Mouse (Mus musculus): ENCODE results near the gene Olfr455. TPM values are rescaled to one million over a fixed set of nuclear protein-coding genes. Genes with fewer than 3 reads are reported as not detected.

Gene Olfr455
- total and polyA plus RNA-seq, 2 experiments from 2014 or later: not detected

- TF ChIP-seq CTCF (IDR thresholded peaks at IDR 0.05; ENCODE audit: low read depth): no peak
- ATAC-seq: no peak
- no peak overlapping the region for H3K27ac ChIP-seq (ENCODE audit: low read depth, low read length)
These were observed 20.8 kb upstream of the Olfr455 start for GRCm38 (mm10) chr6:42568205-42568604.

GRCm38 (mm10) chr6:42566076-42566598, 18.8 kb upstream of the Olfr455 start:
- 89% methylated on average over 2 of the region's 2 CpGs for WGBS
- H3K9me3 ChIP-seq (ENCODE audit: low read length): no peaks in the 10 kb centered on the region
- no peak overlapping the region for H3K27ac ChIP-seq (ENCODE audit: low read depth, low read length)
- H3K27me3 ChIP-seq (ENCODE audit: insufficient read depth, low read length): no peaks in the 10 kb centered on the region
- ATAC-seq (no peak), DNase-seq (no peak)
- no peak overlapping the region for H3K4me2 ChIP-seq (ENCODE audit: low read depth)
- H3K4me1 ChIP-seq (ENCODE audit: insufficient read depth): no peaks in the 10 kb centered on the region
- H3K9ac ChIP-seq: no peak overlapping the region
- no peaks in the 10 kb centered on the region for H3K36me3 ChIP-seq (ENCODE audit: insufficient read depth)
- TF ChIP-seq CTCF (IDR thresholded peaks at IDR 0.05; ENCODE audit: low read depth): no peak
- no peak overlapping the region for H3K4me3 ChIP-seq (ENCODE audit: low read depth, low read length)

More at GRCm38 (mm10) chr6:42568205-42568604, 20.8 kb upstream of the Olfr455 start:
- Histone ChIP-seq H3K36me3 (ENCODE audit: insufficient read depth) (no peaks in the 10 kb centered on the region), H3K27me3 (ENCODE audit: insufficient read depth, low read length) (no peaks in the 10 kb centered on the region), H3K9ac (no peak overlapping the region), H3K4me3 (ENCODE audit: low read depth, low read length) (no peak overlapping the region), H3K9me3 (ENCODE audit: low read length) (no peaks in the 10 kb centered on the region), H3K4me2 (ENCODE audit: low read depth) (no peak overlapping the region), H3K4me1 (ENCODE audit: insufficient read depth) (no peaks in the 10 kb centered on the region)
- WGBS: 78% methylated on average over 2 of the region's 2 CpGs
- no peak for DNase-seq

GRCm38 (mm10) chr6:42562280-42562679, 14.9 kb upstream of the Olfr455 start:
- H3K27me3 ChIP-seq (ENCODE audit: insufficient read depth, low read length): no peaks in the 10 kb centered on the region
- TF ChIP-seq CTCF (IDR thresholded peaks at IDR 0.05; ENCODE audit: low read depth): no peak
- H3K9me3 ChIP-seq (ENCODE audit: low read length): no peaks in the 10 kb centered on the region
- H3K4me3 ChIP-seq (ENCODE audit: low read depth, low read length): no peak overlapping the region
- ATAC-seq (no peak), DNase-seq (no peak)
- no peak overlapping the region for H3K27ac ChIP-seq (ENCODE audit: low read depth, low read length)
- no peaks in the 10 kb centered on the region for H3K36me3 ChIP-seq (ENCODE audit: insufficient read depth)
- no peaks in the 10 kb centered on the region for H3K4me1 ChIP-seq (ENCODE audit: insufficient read depth)
- no peak overlapping the region for H3K4me2 ChIP-seq (ENCODE audit: low read depth)
- no peak overlapping the region for H3K9ac ChIP-seq
- 83% methylated on average over 2 of the region's 2 CpGs for WGBS

DNA sequence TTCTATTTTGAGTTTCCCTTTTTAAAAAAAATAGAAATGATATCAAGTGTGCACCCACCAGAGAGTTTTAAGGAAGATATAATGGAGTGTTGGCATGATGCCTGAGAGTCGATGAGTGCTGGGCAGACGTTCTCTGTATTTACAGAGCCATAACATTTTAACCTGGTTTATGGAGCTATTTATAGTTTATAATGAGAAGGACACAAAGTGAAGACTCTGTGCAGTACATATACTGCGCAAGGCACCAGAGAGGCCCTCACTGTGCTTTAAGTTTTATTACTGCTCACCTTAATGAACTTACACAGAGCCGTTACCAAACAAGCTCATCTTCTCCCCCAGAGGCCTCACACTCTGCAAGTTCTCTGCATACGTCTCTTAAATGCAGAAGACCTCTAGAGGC, 13.5 kb upstream of the Olfr455 start:
- H3K4me2 ChIP-seq (ENCODE audit: low read depth): no peak overlapping the region
- H3K36me3 ChIP-seq (ENCODE audit: insufficient read depth): no peaks in the 10 kb centered on the region
- no peak overlapping the region for H3K4me3 ChIP-seq (ENCODE audit: low read depth, low read length)
- H3K4me1 ChIP-seq (ENCODE audit: insufficient read depth): no peaks in the 10 kb centered on the region
- DNase-seq: no peak
- no peak for TF ChIP-seq CTCF (IDR thresholded peaks at IDR 0.05; ENCODE audit: low read depth)
- H3K9me3 ChIP-seq (ENCODE audit: low read length): no peaks in the 10 kb centered on the region
- ATAC-seq: no peak
- H3K27me3 ChIP-seq (ENCODE audit: insufficient read depth, low read length): no peaks in the 10 kb centered on the region
- H3K9ac ChIP-seq: no peak overlapping the region
- 74% methylated on average over 5 of the region's 5 CpGs for WGBS
- no peak overlapping the region for H3K27ac ChIP-seq (ENCODE audit: low read depth, low read length)

DNA sequence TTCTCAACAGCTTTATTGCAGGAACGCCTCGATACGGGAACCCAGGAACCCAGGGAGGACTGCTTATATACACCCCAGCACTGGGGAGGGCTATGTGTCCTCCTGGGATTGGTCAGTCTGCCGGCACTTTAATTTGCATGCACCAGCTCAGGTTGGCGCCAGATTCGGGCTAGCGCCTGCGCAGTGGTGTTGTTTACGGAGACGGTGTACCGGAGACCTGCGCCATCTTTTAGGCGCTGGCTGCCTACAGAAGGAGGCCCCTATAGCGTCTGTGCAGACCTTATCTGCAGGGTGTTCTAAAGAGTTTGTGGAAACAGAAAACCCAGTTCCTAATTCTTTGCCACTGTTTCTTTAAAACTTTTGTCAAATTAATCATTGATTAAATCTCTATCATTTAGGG, 11.3 kb upstream of the Olfr455 start:
- H3K36me3 ChIP-seq (ENCODE audit: insufficient read depth): no peaks in the 10 kb centered on the region
- H3K27ac ChIP-seq (ENCODE audit: low read depth, low read length): no peak overlapping the region
- WGBS: 97% methylated on average over 14 of the region's 14 CpGs
- TF ChIP-seq CTCF (IDR thresholded peaks at IDR 0.05; ENCODE audit: low read depth): no peak
- H3K27me3 ChIP-seq (ENCODE audit: insufficient read depth, low read length): no peaks in the 10 kb centered on the region
- H3K9me3 ChIP-seq (ENCODE audit: low read length): no peaks in the 10 kb centered on the region
- H3K4me1 ChIP-seq (ENCODE audit: insufficient read depth): no peaks in the 10 kb centered on the region
- no peak overlapping the region for H3K4me3 ChIP-seq (ENCODE audit: low read depth, low read length)
- DNase-seq (no peak), ATAC-seq (no peak)
- H3K4me2 ChIP-seq (ENCODE audit: low read depth): no peak overlapping the region
- no peak overlapping the region for H3K9ac ChIP-seq

- no peaks in the 10 kb centered on the region for H3K4me1 ChIP-seq (ENCODE audit: insufficient read depth)
- H3K9ac ChIP-seq: no peak overlapping the region
- no peaks in the 10 kb centered on the region for H3K27me3 ChIP-seq (ENCODE audit: insufficient read depth, low read length)
- no peak for TF ChIP-seq CTCF (IDR thresholded peaks at IDR 0.05; ENCODE audit: low read depth)
- no peak overlapping the region for H3K4me2 ChIP-seq (ENCODE audit: low read depth)
- no peak overlapping the region for H3K4me3 ChIP-seq (ENCODE audit: low read depth, low read length)
- H3K9me3 ChIP-seq (ENCODE audit: low read length): no peaks in the 10 kb centered on the region
- ATAC-seq (no peak), DNase-seq (no peak)
- 90% methylated on average over 2 of the region's 2 CpGs for WGBS
- no peaks in the 10 kb centered on the region for H3K36me3 ChIP-seq (ENCODE audit: insufficient read depth)
- H3K27ac ChIP-seq (ENCODE audit: low read depth, low read length): no peak overlapping the region
These were observed 1.2 kb downstream of the Olfr455 start for GRCm38 (mm10) chr6:42546180-42546579.

DNA sequence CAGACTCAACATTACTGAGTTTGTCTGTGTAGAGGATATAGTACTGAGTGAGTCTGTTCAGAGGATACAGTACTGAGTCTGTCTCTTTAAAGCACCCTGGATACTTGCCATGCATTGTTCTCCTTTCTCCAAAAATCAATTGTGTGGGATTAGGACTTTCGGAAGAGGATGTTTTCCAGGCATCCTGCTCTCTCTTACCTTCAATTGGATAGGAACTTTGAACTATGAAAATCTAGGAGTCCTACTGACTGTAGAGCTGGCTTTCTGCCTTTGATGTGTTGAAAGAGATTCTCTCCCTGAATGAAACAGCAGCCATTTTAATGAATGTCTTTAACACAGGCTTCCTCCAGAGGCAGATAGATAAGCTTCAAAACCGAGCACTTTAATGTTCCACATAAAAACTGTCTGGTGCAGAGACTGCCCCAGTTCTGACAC, 1.9 kb downstream of the Olfr455 start:
- Histone ChIP-seq H3K27me3 (ENCODE audit: insufficient read depth, low read length) (no peaks in the 10 kb centered on the region), H3K4me1 (ENCODE audit: insufficient read depth) (no peaks in the 10 kb centered on the region), H3K4me3 (ENCODE audit: low read depth, low read length) (no peak overlapping the region), H3K9ac (no peak overlapping the region), H3K36me3 (ENCODE audit: insufficient read depth) (no peaks in the 10 kb centered on the region), H3K9me3 (ENCODE audit: low read length) (no peaks in the 10 kb centered on the region), H3K27ac (ENCODE audit: low read depth, low read length) (no peak overlapping the region), H3K4me2 (ENCODE audit: low read depth) (no peak overlapping the region)
- peak; percentile 45; the same call in 1 of the 2 replicates for ATAC-seq
- 49% methylated on average over 2 of the region's 2 CpGs for WGBS
- TF ChIP-seq CTCF (IDR thresholded peaks at IDR 0.05; ENCODE audit: low read depth): no peak
- DNase-seq: peak; percentile 11
